Mouse (Mus musculus) MEL (cell line): ENCODE data around the gene Bag3. TPM values are rescaled to one million over a fixed set of nuclear protein-coding genes. Genes with fewer than 3 reads are reported as not detected.

Source experiments
- DNase-seq: peaks from one replicate; pipeline ENCODE4 v3.0.0; 2011; ENCODE audit warnings: low read depth, low spot score
- H3K27ac ChIP-seq: 2 replicates; pipeline ENCODE4 v1.5.1; 2012; ENCODE audit warnings: low read depth, mild to moderate bottlenecking, control low read depth, low read length, moderate library complexity; ENCODE audit not compliant: control insufficient read depth
- H3K27me3 ChIP-seq, 2 experiments: fragments of 150-350 bp in 1 of 2; sonication (generic) in 1 of 2; 2 replicates each; pipeline ENCODE4 v1.6.1; 2012; ENCODE audit warnings: low read length in 2 of 2, mild to moderate bottlenecking in 2 of 2, improper control_type of control experiment in 1 of 2, moderate library complexity in 1 of 2; ENCODE audit not compliant: insufficient read depth in 2 of 2, control insufficient read depth in 1 of 2
- H3K36me3 ChIP-seq, 2 experiments: 2 replicates each; pipeline ENCODE4 v1.6.1; 2012 to 2014; ENCODE audit warnings: low read length in 2 of 2, improper control_type of control experiment in 1 of 2, inconsistent platforms in 1 of 2, mild to moderate bottlenecking in 1 of 2; ENCODE audit not compliant: insufficient read depth in 2 of 2, control insufficient read depth in 1 of 2
- H3K4me1 ChIP-seq, 2 experiments: fragments of 150-350 bp in 1 of 2; sonication (generic) in 1 of 2; 2 replicates each; pipeline ENCODE4 v1.6.1; 2012; ENCODE audit warnings: low read length in 2 of 2, improper control_type of control experiment in 1 of 2, mild to moderate bottlenecking in 1 of 2; ENCODE audit not compliant: insufficient read depth in 2 of 2, control insufficient read depth in 1 of 2
- H3K4me3 ChIP-seq, 2 experiments: fragments of 150-350 bp in 1 of 2; sonication (generic) in 1 of 2; 2 replicates each; pipeline ENCODE4 v1.5.1; 2012; ENCODE audit warnings: low read depth in 2 of 2, low read length in 2 of 2, mild to moderate bottlenecking in 2 of 2, moderate library complexity in 2 of 2, control low read depth in 1 of 2, improper control_type of control experiment in 1 of 2; ENCODE audit not compliant: control insufficient read depth in 1 of 2, insufficient read depth in 1 of 2
- H3K79me2 ChIP-seq: 2 replicates; pipeline ENCODE4 v1.6.1; 2012; ENCODE audit warnings: mild to moderate bottlenecking, low read length, moderate library complexity; ENCODE audit not compliant: control insufficient read depth, poor library complexity, insufficient read depth
- H3K9ac ChIP-seq: 2 replicates; pipeline ENCODE4 v1.6.1; 2012; ENCODE audit warnings: low read depth, mild to moderate bottlenecking, control low read depth, low read length, moderate library complexity; ENCODE audit not compliant: control insufficient read depth, poor library complexity, severe bottlenecking
- H3K9me3 ChIP-seq: fragments of 150-350 bp; sonication (generic); replicated peaks from 2 replicates; pipeline ENCODE4 v1.6.1; 2012; ENCODE audit warnings: mild to moderate bottlenecking, low read length, improper control_type of control experiment, moderate library complexity; ENCODE audit not compliant: insufficient read depth
- CHD1 ChIP-seq: IDR thresholded peaks from 2 replicates; pipeline ENCODE4 v1.6.1; 2012; ENCODE audit warnings: low read depth, mild to moderate bottlenecking, inconsistent platforms, low read length, improper control_type of control experiment
- CTCF ChIP-seq, 3 experiments: IDR thresholded peaks in 2 of 3; conservative IDR thresholded peaks in 1 of 3; 2 replicates each; pipeline ENCODE4 v1.5.1; 2011 to 2012; ENCODE audit warnings: low read length in 3 of 3, low read depth in 2 of 3, mild to moderate bottlenecking in 2 of 3, improper control_type of control experiment in 1 of 3, inconsistent platforms in 1 of 3, mixed read lengths in 1 of 3, moderate library complexity in 1 of 3; ENCODE audit not compliant: control insufficient read depth in 1 of 3, insufficient read depth in 1 of 3, poor library complexity in 1 of 3, severe bottlenecking in 1 of 3
- E2F4 ChIP-seq: IDR thresholded peaks from 2 replicates; pipeline ENCODE4 v1.6.1; 2011; ENCODE audit warnings: low read depth, low read length, improper control_type of control experiment, borderline replicate concordance
- EP300 ChIP-seq, 2 experiments: IDR thresholded peaks; 2 replicates each; pipeline ENCODE4 v1.6.1; 2011; ENCODE audit warnings: improper control_type of control experiment in 2 of 2, low read length in 2 of 2, low read depth in 1 of 2, mild to moderate bottlenecking in 1 of 2
- ETS1 ChIP-seq: IDR thresholded peaks from 2 replicates; pipeline ENCODE4 v1.6.1; 2012; ENCODE audit warnings: low read depth, mild to moderate bottlenecking, inconsistent platforms, low read length, improper control_type of control experiment, moderate library complexity
- JUND ChIP-seq: IDR thresholded peaks from 2 replicates; pipeline ENCODE4 v1.6.1; 2011; ENCODE audit warnings: low read depth, mild to moderate bottlenecking, improper control_type of control experiment, low read length
- KAT2A ChIP-seq: conservative IDR thresholded peaks from 2 replicates; pipeline ENCODE4 v1.6.1; 2012; ENCODE audit warnings: low read depth, low read length, improper control_type of control experiment, inconsistent platforms
- MAZ ChIP-seq: IDR thresholded peaks from 2 replicates; pipeline ENCODE4 v1.6.1; 2012; ENCODE audit warnings: low read depth, mild to moderate bottlenecking, inconsistent platforms, low read length, improper control_type of control experiment
- NRF1 ChIP-seq: IDR thresholded peaks from 2 replicates; pipeline ENCODE4 v1.6.1; 2014; ENCODE audit warnings: low read depth, mild to moderate bottlenecking, inconsistent platforms, low read length, improper control_type of control experiment, moderate library complexity; ENCODE audit not compliant: poor library complexity, insufficient read depth, severe bottlenecking
- POLR2A ChIP-seq, 2 experiments: IDR thresholded peaks; 2 replicates each; pipeline ENCODE4 v1.6.1; 2011 to 2012; ENCODE audit warnings: low read length in 2 of 2, mild to moderate bottlenecking in 2 of 2, control low read depth in 1 of 2, improper control_type of control experiment in 1 of 2, low read depth in 1 of 2, moderate library complexity in 1 of 2; ENCODE audit not compliant: control insufficient read depth in 1 of 2, insufficient read depth in 1 of 2, poor library complexity in 1 of 2
- POLR2AphosphoS5 ChIP-seq: IDR thresholded peaks from 2 replicates; pipeline ENCODE4 v1.6.1; 2012; ENCODE audit warnings: low read depth, borderline replicate concordance, mild to moderate bottlenecking, inconsistent platforms, low read length, moderate library complexity, mixed read lengths
- RAD21 ChIP-seq: IDR thresholded peaks from 2 replicates; pipeline ENCODE4 v1.6.1; 2011; ENCODE audit warnings: mild to moderate bottlenecking, low read depth, low read length, improper control_type of control experiment
- SMC3 ChIP-seq: IDR thresholded peaks from 2 replicates; pipeline ENCODE4 v1.6.1; 2011; ENCODE audit warnings: low read depth, low read length, improper control_type of control experiment
- TAL1 ChIP-seq: IDR thresholded peaks from 2 replicates; pipeline ENCODE4 v1.6.1; 2012; ENCODE audit warnings: mild to moderate bottlenecking, inconsistent platforms, low read length, moderate library complexity, mixed read lengths
- UBTF ChIP-seq: IDR thresholded peaks from 2 replicates; pipeline ENCODE4 v1.6.1; 2012; ENCODE audit warnings: low read depth, mild to moderate bottlenecking, inconsistent platforms, low read length, improper control_type of control experiment, moderate library complexity, borderline replicate concordance; ENCODE audit not compliant: insufficient read depth
- USF2 ChIP-seq, 2 experiments: IDR thresholded peaks; 2 replicates each; pipeline ENCODE4 v1.6.1; 2011 to 2012; ENCODE audit warnings: improper control_type of control experiment in 2 of 2, low read length in 2 of 2, borderline replicate concordance in 1 of 2, inconsistent platforms in 1 of 2, low read depth in 1 of 2, mild to moderate bottlenecking in 1 of 2; ENCODE audit not compliant: insufficient read depth in 1 of 2
- ZC3H11A ChIP-seq: IDR thresholded peaks from 2 replicates; pipeline ENCODE4 v1.6.1; 2012; ENCODE audit warnings: low read depth, mild to moderate bottlenecking, inconsistent platforms, low read length, improper control_type of control experiment
- polyA plus RNA-seq, 2 experiments: library from polyadenylated mRNA; stranded (reverse) in 1 of 2; unstranded in 1 of 2; fragments of >175 nt in 1 of 2; fragments of >200 nt in 1 of 2; gene quantifications; 2 replicates each; pipeline versions ENCODE4 v1.2.1 to v1.2.4; 2012; ENCODE audit warnings: low replicate concordance in 2 of 2, low read depth in 1 of 2; ENCODE audit not compliant: insufficient read length in 2 of 2, insufficient read depth in 1 of 2, missing spikeins in 1 of 2
- total RNA-seq: library from RNA; depleted of rRNA; stranded (reverse); fragments of 300-350 nt; gene quantifications from 2 replicates; pipeline ENCODE4 v1.2.3, GENCODE M21; 2012

The Bag3 gene
- total and polyA plus RNA-seq, 3 experiments = 5.1 to 13.4 TPM; not detected in 1

- Histone ChIP-seq H3K4me3 (no peak overlapping the region), H3K79me2 (no peaks in the 10 kb centered on the region), H3K4me1 (no peaks in the 10 kb centered on the region), H3K27ac (no peak overlapping the region), H3K9me3 (no peaks in the 10 kb centered on the region), H3K9ac (no peak overlapping the region), H3K36me3 (no peaks in the 10 kb centered on the region), H3K27me3 (no peaks in the 10 kb centered on the region)
- peak; percentile 74 for TF ChIP-seq SMC3
- TF ChIP-seq POLR2A (IDR thresholded peaks at IDR 0.05; ENCODE audit: control insufficient read depth in 1 of 2, insufficient read depth in 1 of 2, low read depth in 1 of 2, low read length in 2 of 2, poor library complexity in 1 of 2) = no peak
- no peak for TF ChIP-seq EP300 (IDR thresholded peaks at IDR 0.05; ENCODE audit: low read depth in 1 of 2, low read length in 2 of 2)
- TF ChIP-seq CTCF (IDR thresholded peaks at IDR 0.05 in 2 of 3, conservative IDR thresholded peaks at IDR 0.05 in 1 of 3; ENCODE audit: control insufficient read depth in 1 of 3, insufficient read depth in 1 of 3, low read depth in 2 of 3, low read length in 3 of 3, poor library complexity in 1 of 3, severe bottlenecking in 1 of 3) = peak; percentile 73 to 84 (median 77)
- peak; percentile 54 for TF ChIP-seq RAD21
- no peak for TF ChIP-seq NRF1
- TF ChIP-seq ZC3H11A = peak; percentile 44; the same call in 1 of the 2 replicates
- TF ChIP-seq UBTF = no peak
- DNase-seq = peak; percentile 61
Measured at GRCm38 (mm10) chr7:128563373-128563772, 40.0 kb downstream of the Bag3 start.

GRCm38 (mm10) chr7:128566311-128566710, 42.9 kb downstream of the Bag3 start:
- Histone ChIP-seq H3K4me3 (no peak overlapping the region), H3K9me3 (no peaks in the 10 kb centered on the region), H3K79me2 (no peaks in the 10 kb centered on the region), H3K27ac (no peak overlapping the region), H3K36me3 (peaks cover 0 to 8% of the 10 kb centered on the region in 2 experiments; a peak in 2 of 4 replicates), H3K4me1 (peaks cover 0 to 9% of the 10 kb centered on the region in 2 experiments; a peak in 2 of 4 replicates), H3K27me3 (no peaks in the 10 kb centered on the region), H3K9ac (no peak overlapping the region)
- TF ChIP-seq CTCF (IDR thresholded peaks at IDR 0.05 in 2 of 3, conservative IDR thresholded peaks at IDR 0.05 in 1 of 3; ENCODE audit: control insufficient read depth in 1 of 3, insufficient read depth in 1 of 3, low read depth in 2 of 3, low read length in 3 of 3, poor library complexity in 1 of 3, severe bottlenecking in 1 of 3) = no peak
- TF ChIP-seq ETS1 = no peak
- no peak for TF ChIP-seq JUND
- no peak for TF ChIP-seq TAL1
- no peak for TF ChIP-seq MAZ
- no peak for TF ChIP-seq POLR2AphosphoS5
- TF ChIP-seq CHD1 = no peak
- TF ChIP-seq KAT2A = no peak
- TF ChIP-seq RAD21 = no peak
- TF ChIP-seq E2F4 = no peak
- no peak for TF ChIP-seq USF2 (IDR thresholded peaks at IDR 0.05; ENCODE audit: borderline replicate concordance in 1 of 2, insufficient read depth in 1 of 2, low read depth in 1 of 2, low read length in 2 of 2)
- DNase-seq = no peak
